Mouse (Mus musculus) heart, embryonic 12.5 days (tissue): ENCODE measurements around the gene Mtg2. TPM values are rescaled to one million over a fixed set of nuclear protein-coding genes. Genes with fewer than 3 reads are reported as not detected.

Experiments
- ATAC-seq: fragments of 200-750 bp; cut with Nextera tagmentation; 2 replicates; pipeline ENCODE4 v1.8.0; 2017; ENCODE audit warnings: moderate TSS enrichment, moderate library complexity; ENCODE audit not compliant: insufficient number of reproducible peaks, low FRiP score
- H3K27ac ChIP-seq: fragments of 300-500 bp; sonication (generic); 2 replicates; pipeline ENCODE4 v1.5.1; 2016; ENCODE audit warnings: mild to moderate bottlenecking, moderate library complexity; ENCODE audit not compliant: poor library complexity, severe bottlenecking
- H3K27me3 ChIP-seq: fragments of 300-500 bp; sonication (generic); replicated peaks from 2 replicates; pipeline ENCODE4 v1.6.1; 2016; ENCODE audit warnings: mild to moderate bottlenecking, moderate library complexity
- H3K36me3 ChIP-seq: fragments of 300-500 bp; sonication (generic); 2 replicates; pipeline ENCODE4 v1.6.1; 2016; ENCODE audit warnings: mild to moderate bottlenecking, moderate library complexity
- H3K4me1 ChIP-seq: fragments of 300-500 bp; sonication (generic); replicated peaks from 2 replicates; pipeline ENCODE4 v1.6.1; 2016; ENCODE audit warnings: mild to moderate bottlenecking
- H3K4me2 ChIP-seq: fragments of 300-500 bp; sonication (generic); 2 replicates; pipeline ENCODE4 v1.6.1; 2016; ENCODE audit warnings: mild to moderate bottlenecking, moderate library complexity
- H3K4me3 ChIP-seq: fragments of 300-500 bp; sonication (generic); 2 replicates; pipeline ENCODE4 v1.5.1; 2016; ENCODE audit warnings: mild to moderate bottlenecking
- H3K9ac ChIP-seq: fragments of 300-500 bp; sonication (generic); 2 replicates; pipeline ENCODE4 v1.6.1; 2016; ENCODE audit warnings: mild to moderate bottlenecking, moderate library complexity
- H3K9me3 ChIP-seq: fragments of 300-500 bp; sonication (generic); replicated peaks from 2 replicates; pipeline ENCODE4 v1.6.1; 2016; ENCODE audit warnings: mild to moderate bottlenecking, moderate library complexity
- WGBS: fragments of 180-500 bp; shearing (Covaris S2); methylation state at CpG from one replicate; pipeline ENCODE4 v1.1.7; 2016; 5-methylcytosine and 5-hydroxymethylcytosine counted together
- polyA plus RNA-seq: library from polyadenylated mRNA; unstranded; fragments of >200 nt; fragmentation: Nextera tagmentation; extraction: Ambion mirVana; gene quantifications from 2 replicates; pipeline ENCODE4 v1.2.1, GENCODE M21; 2016

Gene Mtg2
- polyA plus RNA-seq, 1 experiment from 2014 or later = 23.7 TPM

GRCm38 (mm10) chr2:180053001-180053400 lies 17.4 kb upstream of the Mtg2 start:
- WGBS = 92% methylated on average over 9 of the region's 9 CpGs
- no peak for ATAC-seq
- Histone ChIP-seq H3K36me3 (peaks cover 51% of the 10 kb centered on the region), H3K9ac (no peak overlapping the region), H3K27me3 (no peaks in the 10 kb centered on the region), H3K4me1 (peaks cover 4% of the 10 kb centered on the region; the same call in 1 of the 2 replicates), H3K27ac (no peak overlapping the region), H3K4me3 (no peak overlapping the region), H3K4me2 (no peak overlapping the region), H3K9me3 (no peaks in the 10 kb centered on the region)

- WGBS = 92% methylated on average over 11 of the region's 11 CpGs
- Histone ChIP-seq H3K4me3 (no peak overlapping the region), H3K9ac (no peak overlapping the region), H3K27me3 (no peaks in the 10 kb centered on the region), H3K9me3 (no peaks in the 10 kb centered on the region), H3K4me2 (no peak overlapping the region), H3K4me1 (no peaks in the 10 kb centered on the region), H3K27ac (no peak overlapping the region), H3K36me3 (peaks cover 70% of the 10 kb centered on the region)
- no peak for ATAC-seq
These were observed 6.9 kb upstream of the Mtg2 start for GRCm38 (mm10) chr2:180063338-180064131.

GRCm38 (mm10) chr2:180069770-180070480 lies 463 bp upstream of the Mtg2 start:
- WGBS = 33% methylated on average over 20 of the region's 20 CpGs
- ATAC-seq = peak; percentile 71
- peak overlapping the region; percentile 69 for H3K4me3 ChIP-seq

GRCm38 (mm10) chr2:180071671-180072070 lies 1.3 kb downstream of the Mtg2 start:
- H3K9me3 ChIP-seq = no peaks in the 10 kb centered on the region
- no peak overlapping the region for H3K9ac ChIP-seq
- no peak overlapping the region for H3K4me3 ChIP-seq
- H3K27ac ChIP-seq = no peak overlapping the region
- H3K27me3 ChIP-seq = no peaks in the 10 kb centered on the region
- 80% methylated on average over 2 of the region's 2 CpGs for whole genome bisulfite sequencing
- peaks cover 36% of the 10 kb centered on the region for H3K36me3 ChIP-seq
- ATAC-seq = no peak
- H3K4me2 ChIP-seq = no peak overlapping the region
- peaks cover 8% of the 10 kb centered on the region for H3K4me1 ChIP-seq

More at GRCm38 (mm10) chr2:180069770-180070480, 463 bp upstream of the Mtg2 start:
- H3K4me2 ChIP-seq = peak overlapping the region; percentile 74
- peaks cover 36% of the 10 kb centered on the region for H3K36me3 ChIP-seq
- peaks cover 8% of the 10 kb centered on the region for H3K4me1 ChIP-seq
- peak overlapping the region; percentile 79 for H3K9ac ChIP-seq
- no peaks in the 10 kb centered on the region for H3K9me3 ChIP-seq
- no peaks in the 10 kb centered on the region for H3K27me3 ChIP-seq
- H3K27ac ChIP-seq = 0 out of 2 replicates have a peak overlapping the region, but pooled peaks have one; percentile 25

- Histone ChIP-seq H3K4me3 (no peak overlapping the region), H3K9me3 (no peaks in the 10 kb centered on the region), H3K27me3 (no peaks in the 10 kb centered on the region), H3K36me3 (peaks cover 35% of the 10 kb centered on the region), H3K4me2 (no peak overlapping the region), H3K9ac (no peak overlapping the region), H3K4me1 (peaks cover 8% of the 10 kb centered on the region), H3K27ac (no peak overlapping the region)
- no peak for ATAC-seq
- WGBS = 85% methylated on average over 7 of the region's 7 CpGs
These were observed 2.5 kb downstream of the Mtg2 start for GRCm38 (mm10) chr2:180072886-180073285.

GRCm38 (mm10) chr2:180077622-180078021 lies 7.2 kb downstream of the Mtg2 start:
- no peak overlapping the region for H3K4me3 ChIP-seq
- peaks cover 43% of the 10 kb centered on the region for H3K36me3 ChIP-seq

GRCm38 (mm10) chr2:180080680-180081079 lies 10.3 kb downstream of the Mtg2 start:
- Histone ChIP-seq H3K27ac (no peak overlapping the region), H3K4me3 (no peak overlapping the region), H3K9me3 (no peaks in the 10 kb centered on the region), H3K27me3 (no peaks in the 10 kb centered on the region), H3K36me3 (peaks cover 52% of the 10 kb centered on the region), H3K4me1 (no peaks in the 10 kb centered on the region), H3K4me2 (no peak overlapping the region), H3K9ac (no peak overlapping the region)
- WGBS = 87% methylated on average over 8 of the region's 8 CpGs
- no peak for ATAC-seq

More at GRCm38 (mm10) chr2:180077622-180078021, 7.2 kb downstream of the Mtg2 start:
- Histone ChIP-seq H3K27ac (no peak overlapping the region), H3K4me2 (no peak overlapping the region), H3K27me3 (no peaks in the 10 kb centered on the region), H3K9ac (0 out of 2 replicates have a peak overlapping the region, but pooled peaks have one; percentile 39), H3K4me1 (no peaks in the 10 kb centered on the region), H3K9me3 (no peaks in the 10 kb centered on the region)
- 76% methylated on average over 3 of the region's 3 CpGs for WGBS
- no peak for ATAC-seq

- H3K9me3 ChIP-seq = no peaks in the 10 kb centered on the region; the same call in 1 of the 2 replicates
- H3K4me3 ChIP-seq = no peak overlapping the region
- no peak overlapping the region for H3K27ac ChIP-seq
- WGBS = 88% methylated on average over 10 of the region's 10 CpGs
- H3K9ac ChIP-seq = no peak overlapping the region
- no peak overlapping the region for H3K4me2 ChIP-seq
- ATAC-seq = no peak
- peaks cover 57% of the 10 kb centered on the region for H3K36me3 ChIP-seq
- H3K27me3 ChIP-seq = no peaks in the 10 kb centered on the region
- H3K4me1 ChIP-seq = no peaks in the 10 kb centered on the region
These were observed 12.7 kb downstream of the Mtg2 start for GRCm38 (mm10) chr2:180083063-180083462.

- H3K4me2 ChIP-seq = no peak overlapping the region
- H3K9me3 ChIP-seq = no peaks in the 10 kb centered on the region; the same call in 1 of the 2 replicates
- no peak for ATAC-seq
- 34% methylated on average over 3 of the region's 3 CpGs for WGBS
- peaks cover 51% of the 10 kb centered on the region for H3K36me3 ChIP-seq
- no peaks in the 10 kb centered on the region for H3K4me1 ChIP-seq
- no peak overlapping the region for H3K4me3 ChIP-seq
- no peak overlapping the region for H3K27ac ChIP-seq
- no peak overlapping the region for H3K9ac ChIP-seq
- no peaks in the 10 kb centered on the region for H3K27me3 ChIP-seq
These were observed 14.2 kb downstream of the Mtg2 start for GRCm38 (mm10) chr2:180084565-180084964.

GRCm38 (mm10) chr2:180085926-180086636 lies 15.7 kb downstream of the Mtg2 start:
- peaks cover 46% of the 10 kb centered on the region for H3K36me3 ChIP-seq
- H3K9me3 ChIP-seq = no peaks in the 10 kb centered on the region; the same call in 1 of the 2 replicates
- 63% methylated on average over 16 of the region's 16 CpGs for WGBS
- no peak overlapping the region for H3K4me3 ChIP-seq
- H3K4me2 ChIP-seq = no peak overlapping the region
- no peak overlapping the region for H3K27ac ChIP-seq
- no peak for ATAC-seq
- no peaks in the 10 kb centered on the region for H3K4me1 ChIP-seq
- no peak overlapping the region for H3K9ac ChIP-seq
- peaks cover 5% of the 10 kb centered on the region; the same call in 1 of the 2 replicates for H3K27me3 ChIP-seq

- Histone ChIP-seq H3K27me3 (peaks cover 5% of the 10 kb centered on the region; the same call in 1 of the 2 replicates), H3K4me1 (no peaks in the 10 kb centered on the region), H3K36me3 (peaks cover 46% of the 10 kb centered on the region), H3K27ac (no peak overlapping the region), H3K4me3 (no peak overlapping the region), H3K9ac (no peak overlapping the region), H3K4me2 (no peak overlapping the region), H3K9me3 (no peaks in the 10 kb centered on the region; the same call in 1 of the 2 replicates)
- ATAC-seq = no peak
- WGBS = 84% methylated on average over 5 of the region's 5 CpGs
These were observed 16.2 kb downstream of the Mtg2 start for GRCm38 (mm10) chr2:180086637-180087027.
